Mouse (Mus musculus): ENCODE results near the gene Ciart. TPM values are rescaled to one million over a fixed set of nuclear protein-coding genes. Genes with fewer than 3 reads are reported as not detected.

Ciart gene
- polyA plus RNA-seq, 1 experiment from 2014 or later: 1.00 TPM

GRCm38 (mm10) chr3:95855502-95856089 lies 26.5 kb downstream of the Ciart start, which contains the start of gene Prpf3:
Gene Prpf3, minus strand, starts transcription at chr3:95855885.
- WGBS (ENCODE audit: insufficient replicate concordance): under 1% methylated on average over 56 of the region's 56 CpGs
- TF ChIP-seq CTCF (IDR thresholded peaks at IDR 0.05; ENCODE audit: low read depth): no peak
- TF ChIP-seq EP300 (IDR thresholded peaks at IDR 0.05; ENCODE audit: low read depth): peak; percentile 30; the same call in 1 of the 2 replicates

GRCm38 (mm10) chr3:95851317-95851716 lies 30.7 kb downstream of the Ciart start:
- Histone ChIP-seq H3K27ac (ENCODE audit: low read depth) (no peak overlapping the region), H3K36me3 (replicated peaks; ENCODE audit: insufficient read depth, low read length) (peaks cover 64% of the 10 kb centered on the region), H3K9me3 (ENCODE audit: low read length) (no peaks in the 10 kb centered on the region), H3K27me3 (ENCODE audit: insufficient read depth, low read length) (no peaks in the 10 kb centered on the region), H3K9ac (replicated peaks) (no peak overlapping the region), H3K4me2 (ENCODE audit: low read depth, low read length) (no peak overlapping the region), H3K4me1 (ENCODE audit: insufficient read depth) (peaks cover 8% of the 10 kb centered on the region; the same call in 1 of the 2 replicates), H3K4me3 (ENCODE audit: low read depth, low read length) (no peak overlapping the region)
- WGBS (ENCODE audit: insufficient replicate concordance): 74% methylated on average over 8 of the region's 8 CpGs
- no peak for ATAC-seq
- TF ChIP-seq CTCF (IDR thresholded peaks at IDR 0.05; ENCODE audit: low read depth) (no peak), EP300 (IDR thresholded peaks at IDR 0.05; ENCODE audit: low read depth) (no peak)
- no peak for DNase-seq

More at GRCm38 (mm10) chr3:95855502-95856089, 26.5 kb downstream of the Ciart start, which contains the start of gene Prpf3:
- peaks cover 8% of the 10 kb centered on the region; the same call in 1 of the 2 replicates for H3K4me1 ChIP-seq (ENCODE audit: insufficient read depth)
- peak within 1 kb of the TSS; percentile 84 for H3K27ac ChIP-seq (ENCODE audit: low read depth)
- peak within 1 kb of the TSS; percentile 82 for H3K4me3 ChIP-seq (ENCODE audit: low read depth, low read length)
- H3K9ac ChIP-seq (replicated peaks): peak within 1 kb of the TSS; percentile 89
- H3K36me3 ChIP-seq (replicated peaks; ENCODE audit: insufficient read depth, low read length): peaks cover 24% of the 10 kb centered on the region
- no peaks in the 10 kb centered on the region for H3K9me3 ChIP-seq (ENCODE audit: low read length)
- H3K27me3 ChIP-seq (ENCODE audit: insufficient read depth, low read length): no peaks in the 10 kb centered on the region
- ATAC-seq: peak; percentile 99
- DNase-seq: peak; percentile 95
- H3K4me2 ChIP-seq (ENCODE audit: low read depth, low read length): peak within 1 kb of the TSS; percentile 79

DNA sequence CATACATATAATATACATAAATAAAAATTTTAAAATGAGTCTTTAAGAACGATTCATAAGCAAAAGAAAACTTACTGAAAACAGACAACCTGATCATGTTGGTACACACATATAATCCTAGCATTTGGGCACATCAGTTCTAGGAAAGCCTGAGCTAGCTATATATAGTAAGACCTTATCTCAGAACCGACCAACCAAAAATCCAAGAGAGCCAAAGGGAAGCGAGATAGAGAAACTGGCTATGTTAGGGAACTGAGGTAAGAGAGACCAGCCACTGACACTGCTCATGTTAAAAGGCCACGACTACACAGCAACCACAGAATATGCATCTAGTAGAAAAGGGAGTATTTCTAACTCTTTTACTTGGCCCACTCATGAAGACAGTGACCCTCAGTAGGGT lies 31.4 kb downstream of the Ciart start:
- Histone ChIP-seq H3K9me3 (ENCODE audit: low read length) (no peaks in the 10 kb centered on the region), H3K4me3 (ENCODE audit: low read depth, low read length) (no peak overlapping the region), H3K27me3 (ENCODE audit: insufficient read depth, low read length) (no peaks in the 10 kb centered on the region), H3K9ac (replicated peaks) (no peak overlapping the region), H3K36me3 (replicated peaks; ENCODE audit: insufficient read depth, low read length) (peaks cover 70% of the 10 kb centered on the region), H3K4me2 (ENCODE audit: low read depth, low read length) (no peak overlapping the region), H3K27ac (ENCODE audit: low read depth) (no peak overlapping the region), H3K4me1 (ENCODE audit: insufficient read depth) (peaks cover 5% of the 10 kb centered on the region; the same call in 1 of the 2 replicates)
- no peak for TF ChIP-seq EP300 (IDR thresholded peaks at IDR 0.05; ENCODE audit: low read depth)
- TF ChIP-seq CTCF (IDR thresholded peaks at IDR 0.05; ENCODE audit: low read depth): no peak
- ATAC-seq (no peak), DNase-seq (no peak)
- 60% methylated on average over 4 of the region's 4 CpGs for WGBS (ENCODE audit: insufficient replicate concordance)

DNA sequence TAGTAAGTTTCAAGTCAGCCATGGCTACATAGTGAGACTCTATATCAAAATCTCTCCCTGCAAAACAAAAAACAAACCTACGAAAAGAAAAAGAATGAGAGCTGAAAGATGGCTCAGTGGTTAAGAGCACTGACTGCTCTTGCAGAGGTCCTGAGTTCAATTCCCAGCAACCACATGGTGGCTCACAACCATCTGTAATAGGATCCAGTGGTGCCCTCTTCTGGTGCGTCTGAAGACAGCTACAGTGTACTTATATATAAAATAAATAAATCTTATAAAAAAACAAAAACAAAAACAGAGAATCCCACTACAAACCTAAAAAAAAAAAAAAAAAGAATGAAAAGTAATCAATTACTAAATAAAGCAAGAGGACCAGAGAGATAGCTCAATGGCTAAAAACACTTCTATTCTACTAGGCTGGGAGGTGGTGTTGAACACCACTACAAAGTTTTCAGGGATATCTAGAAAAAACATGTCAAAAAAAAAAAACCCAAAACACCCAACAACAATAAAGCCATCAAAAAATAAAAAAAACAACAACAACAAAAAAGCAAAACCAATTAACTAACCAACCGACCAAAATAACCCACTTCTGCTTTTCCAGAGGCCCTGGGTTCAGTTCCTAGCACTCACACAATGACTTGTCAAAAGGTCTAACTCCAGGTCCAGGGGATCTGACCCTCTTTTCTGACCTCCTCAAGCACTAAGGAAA lies 39.4 kb downstream of the Ciart start:
- H3K9me3 ChIP-seq (ENCODE audit: low read length): no peaks in the 10 kb centered on the region
- H3K4me2 ChIP-seq (ENCODE audit: low read depth, low read length): no peak overlapping the region
- no peaks in the 10 kb centered on the region for H3K27me3 ChIP-seq (ENCODE audit: insufficient read depth, low read length)
- H3K36me3 ChIP-seq (replicated peaks; ENCODE audit: insufficient read depth, low read length): peaks cover 80% of the 10 kb centered on the region
- WGBS (ENCODE audit: insufficient replicate concordance): 81% methylated on average over 3 of the region's 3 CpGs
- ATAC-seq: no peak
- TF ChIP-seq EP300 (IDR thresholded peaks at IDR 0.05; ENCODE audit: low read depth) (no peak), CTCF (IDR thresholded peaks at IDR 0.05; ENCODE audit: low read depth) (peak; percentile 13; the same call in 1 of the 2 replicates)
- no peaks in the 10 kb centered on the region for H3K4me1 ChIP-seq (ENCODE audit: insufficient read depth)
- H3K9ac ChIP-seq (replicated peaks): no peak overlapping the region
- no peak for DNase-seq
- H3K4me3 ChIP-seq (ENCODE audit: low read depth, low read length): no peak overlapping the region
- no peak overlapping the region for H3K27ac ChIP-seq (ENCODE audit: low read depth)

DNA sequence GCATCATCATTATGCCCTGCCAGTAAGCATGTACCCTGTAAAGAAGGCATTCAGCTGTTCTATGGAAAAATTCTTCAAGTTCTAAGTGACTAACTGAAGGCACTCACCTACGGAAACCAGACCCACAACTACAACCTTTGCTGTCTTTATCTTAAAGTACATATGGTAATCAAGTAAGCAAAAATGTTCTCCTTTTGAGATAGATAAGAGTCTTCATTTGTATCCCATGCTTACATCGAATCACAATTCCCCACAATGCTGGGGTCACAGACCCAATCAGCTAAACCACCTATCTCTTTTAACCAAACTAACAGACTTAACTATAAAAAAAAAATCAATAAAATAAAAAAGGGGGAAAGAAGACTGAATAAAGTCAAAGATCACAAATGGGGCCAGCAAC lies 42.8 kb downstream of the Ciart start:
- no peak for ATAC-seq
- TF ChIP-seq EP300 (IDR thresholded peaks at IDR 0.05; ENCODE audit: low read depth) (peak; percentile 38; the same call in 1 of the 2 replicates), CTCF (IDR thresholded peaks at IDR 0.05; ENCODE audit: low read depth) (no peak)
- peaks cover 74% of the 10 kb centered on the region for H3K36me3 ChIP-seq (replicated peaks; ENCODE audit: insufficient read depth, low read length)

GRCm38 (mm10) chr3:95829053-95829452 lies 53.0 kb downstream of the Ciart start:
- no peak overlapping the region for H3K4me3 ChIP-seq (ENCODE audit: low read depth, low read length)
- no peaks in the 10 kb centered on the region for H3K4me1 ChIP-seq (ENCODE audit: insufficient read depth)
- peaks cover 45% of the 10 kb centered on the region for H3K36me3 ChIP-seq (replicated peaks; ENCODE audit: insufficient read depth, low read length)
- H3K9me3 ChIP-seq (ENCODE audit: low read length): no peaks in the 10 kb centered on the region
- no peak overlapping the region for H3K4me2 ChIP-seq (ENCODE audit: low read depth, low read length)
- H3K27me3 ChIP-seq (ENCODE audit: insufficient read depth, low read length): no peaks in the 10 kb centered on the region
- 96% methylated on average over 4 of the region's 4 CpGs for WGBS (ENCODE audit: insufficient replicate concordance)
- no peak overlapping the region for H3K27ac ChIP-seq (ENCODE audit: low read depth)
- ATAC-seq (no peak), DNase-seq (no peak)
- H3K9ac ChIP-seq (replicated peaks): no peak overlapping the region
- TF ChIP-seq EP300 (IDR thresholded peaks at IDR 0.05; ENCODE audit: low read depth) (no peak), CTCF (IDR thresholded peaks at IDR 0.05; ENCODE audit: low read depth) (no peak)

More for the DNA sequence above, 42.8 kb downstream of the Ciart start:
- Histone ChIP-seq H3K9me3 (ENCODE audit: low read length) (no peaks in the 10 kb centered on the region), H3K27ac (ENCODE audit: low read depth) (no peak overlapping the region), H3K4me1 (ENCODE audit: insufficient read depth) (no peaks in the 10 kb centered on the region), H3K9ac (replicated peaks) (no peak overlapping the region), H3K4me3 (ENCODE audit: low read depth, low read length) (no peak overlapping the region), H3K4me2 (ENCODE audit: low read depth, low read length) (no peak overlapping the region), H3K27me3 (ENCODE audit: insufficient read depth, low read length) (no peaks in the 10 kb centered on the region)
- WGBS (ENCODE audit: insufficient replicate concordance): 64% methylated on average over 2 of the region's 2 CpGs
- no peak for DNase-seq

Other genes with a start within 250 kb of the Ciart start
- gene Mcl1, start 223.5 kb downstream of the Ciart start, polyA plus RNA-seq (2015; fragmentation: Nextera tagmentation; extraction: Ambion mirVana): 36.2 and 38.2 TPM in 2 replicates
- 2.5 and 2.6 TPM in 2 replicates for gene Adamtsl4, start 194.3 kb downstream of the Ciart start, polyA plus RNA-seq (2015; fragmentation: Nextera tagmentation; extraction: Ambion mirVana)
- gene Ecm1, start 142.7 kb downstream of the Ciart start, polyA plus RNA-seq (2015; fragmentation: Nextera tagmentation; extraction: Ambion mirVana): 81.2 and 90.1 TPM in 2 replicates
- gene Tars2, start 122.0 kb downstream of the Ciart start, polyA plus RNA-seq (2015; fragmentation: Nextera tagmentation; extraction: Ambion mirVana): 16.4 and 21.0 TPM in 2 replicates
- gene Rprd2, start 63.4 kb downstream of the Ciart start, polyA plus RNA-seq (2015; fragmentation: Nextera tagmentation; extraction: Ambion mirVana): 7.1 and 8.2 TPM in 2 replicates
- gene Prpf3, start 26.4 kb downstream of the Ciart start, polyA plus RNA-seq (2015; fragmentation: Nextera tagmentation; extraction: Ambion mirVana): 11.2 and 12.0 TPM in 2 replicates
- 145 and 157 TPM in 2 replicates for gene Mrps21, start 10.7 kb downstream of the Ciart start, polyA plus RNA-seq (2015; fragmentation: Nextera tagmentation; extraction: Ambion mirVana)
- gene BC028528, start 9.8 kb upstream of the Ciart start, polyA plus RNA-seq (2015; fragmentation: Nextera tagmentation; extraction: Ambion mirVana): 7.6 and 7.9 TPM in 2 replicates
- 17.1 and 22.9 TPM in 2 replicates for gene Aph1a, start 11.7 kb upstream of the Ciart start, polyA plus RNA-seq (2015; fragmentation: Nextera tagmentation; extraction: Ambion mirVana)
- gene Car14, start 22.4 kb upstream of the Ciart start, polyA plus RNA-seq (2015; fragmentation: Nextera tagmentation; extraction: Ambion mirVana): 15.2 and 17.3 TPM in 2 replicates
- gene Anp32e, start 47.0 kb upstream of the Ciart start, polyA plus RNA-seq (2015; fragmentation: Nextera tagmentation; extraction: Ambion mirVana): 92.0 and 98.4 TPM in 2 replicates
- 10.7 and 11.7 TPM in 2 replicates for gene Plekho1, start 113.8 kb upstream of the Ciart start, polyA plus RNA-seq (2015; fragmentation: Nextera tagmentation; extraction: Ambion mirVana)
- gene Vps45, start 176.2 kb upstream of the Ciart start, polyA plus RNA-seq (2015; fragmentation: Nextera tagmentation; extraction: Ambion mirVana): 11.3 and 12.5 TPM in 2 replicates
- gene Otud7b, start 222.3 kb upstream of the Ciart start, polyA plus RNA-seq (2015; fragmentation: Nextera tagmentation; extraction: Ambion mirVana): 7.4 and 7.9 TPM in 2 replicates